23 mouse cellular contexts compared by ENCODE assay signal in the genomic region with DNA sequence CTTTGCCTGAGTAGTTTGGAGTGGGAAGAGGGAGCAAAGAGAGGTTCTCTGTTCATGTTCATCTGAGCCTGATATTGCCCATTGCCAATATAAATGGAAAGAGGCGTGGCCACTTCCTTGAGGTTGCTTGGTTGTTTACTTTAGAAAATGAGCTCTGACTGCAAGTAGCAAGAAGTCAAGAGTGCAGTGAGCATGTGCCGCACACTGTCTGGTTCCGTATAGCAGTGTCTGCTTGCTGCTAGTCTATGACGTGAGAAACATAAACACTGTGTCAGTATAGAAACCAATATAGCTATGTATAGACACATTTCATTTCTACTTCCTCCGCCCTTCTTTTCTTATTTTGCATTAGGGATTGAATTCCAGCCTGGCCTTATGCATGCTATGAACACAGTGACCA.
DNase-seq lines count a peak whose midpoint lies in the region; ATAC-seq and TF ChIP-seq lines count a peak whose summit lies in the region.
"Had no signal": no experiment of that assay in that cellular context is flagged by ENCODE, and none has a peak within 500 bp of the region (broad histone marks: within the 10 kb centered on the region; RNA-seq: fewer than 3 reads in every experiment).

No protein-coding gene starts in this region.

- H3K36me3 ChIP-seq in intestine, embryonic 16.5 days (ENCODE audit: control insufficient read depth, insufficient read depth, low read length), result no peaks in the 10 kb centered on the region
- 0 out of 2 replicates have a peak, but pooled peaks cover 2% of the 10 kb centered on the region for H3K36me3 ChIP-seq in intestine, postnatal 0 days (ENCODE audit: control insufficient read depth, insufficient read depth)
- H3K36me3 ChIP-seq in lung, embryonic 14.5 days (ENCODE audit: insufficient read depth), result no peaks in the 10 kb centered on the region
- H3K36me3 ChIP-seq: forebrain, embryonic 10.5 days; heart, embryonic 10.5 days; heart, embryonic 13.5 days; hindbrain, embryonic 12.5 days; hindbrain, embryonic 15.5 days had no signal

- peak; percentile 52 for DNase-seq in lung, embryonic 14.5 days
- no peak for DNase-seq in lung, adult 18-20 months
- DNase-seq in lung, postnatal 36 days, result peak; percentile 7
- DNase-seq in lung, postnatal 25 days (ENCODE audit: low spot score), result no peak
- DNase-seq: adrenal gland, adult 8-10 months; adrenal gland, postnatal 25 days; cerebellum, adult 11-12 months; cerebellum, adult 8-10 months; cerebellum, postnatal 10 days; gastrocnemius, postnatal 10 days; gastrocnemius, postnatal 36 days; heart, adult 2 months; heart, postnatal 14 days had no signal

- H3K27ac ChIP-seq in intestine, embryonic 16.5 days (ENCODE audit: low read length), result no peak overlapping the region
- H3K27ac ChIP-seq in intestine, postnatal 0 days (ENCODE audit: low read depth, low read length), result no peak overlapping the region
- no peak overlapping the region for H3K27ac ChIP-seq in lung, embryonic 14.5 days (ENCODE audit: low read depth)
- H3K27ac ChIP-seq: forebrain, embryonic 10.5 days; forebrain, embryonic 13.5 days; heart, adult 2 months; heart, embryonic 10.5 days; heart, embryonic 13.5 days; hindbrain, embryonic 12.5 days; hindbrain, embryonic 15.5 days had no signal

- no peak overlapping the region for H3K4me2 ChIP-seq in intestine, embryonic 16.5 days (ENCODE audit: low read depth, low read length)
- H3K4me2 ChIP-seq in intestine, postnatal 0 days (replicated peaks; ENCODE audit: low read depth), result no peak overlapping the region
- H3K4me2 ChIP-seq in lung, embryonic 14.5 days, result no peak overlapping the region
- H3K4me2 ChIP-seq: forebrain, embryonic 13.5 days; heart, embryonic 13.5 days; hindbrain, embryonic 12.5 days; hindbrain, embryonic 15.5 days had no signal

- 60% methylated on average over 5 of the region's 5 CpGs for WGBS in intestine, embryonic 16.5 days
- WGBS in intestine, postnatal 0 days, result 42% methylated on average over 5 of the region's 5 CpGs
- 38% methylated on average over 5 of the region's 5 CpGs for WGBS in lung, embryonic 14.5 days

- H3K4me3 ChIP-seq in intestine, embryonic 16.5 days (ENCODE audit: low read length), result no peak overlapping the region
- H3K4me3 ChIP-seq in intestine, postnatal 0 days (ENCODE audit: low read depth, low read length), result no peak overlapping the region
- H3K4me3 ChIP-seq in lung, embryonic 14.5 days (ENCODE audit: low read depth, low read length), result no peak overlapping the region
- H3K4me3 ChIP-seq: forebrain, embryonic 10.5 days; forebrain, embryonic 13.5 days; heart, adult 2 months; heart, embryonic 10.5 days; heart, embryonic 13.5 days; hindbrain, embryonic 12.5 days; hindbrain, embryonic 15.5 days had no signal

- ATAC-seq in intestine, embryonic 16.5 days, result 0 out of 2 replicates have a peak, but pooled peaks have one; percentile 23
- no peak for ATAC-seq in intestine, postnatal 0 days
- peak; percentile 80; the same call in 1 of the 2 replicates for ATAC-seq in lung, embryonic 14.5 days (ENCODE audit: insufficient read depth)
- ATAC-seq: activated CD4-positive, CD25-positive, alpha-beta regulatory T cell, adult 4 months; forebrain, embryonic 13.5 days; forebrain, embryonic 16.5 days had no signal

- H3K27me3 ChIP-seq in intestine, embryonic 16.5 days (replicated peaks; ENCODE audit: control insufficient read depth, insufficient read depth, low read length), result no peaks in the 10 kb centered on the region
- no peaks in the 10 kb centered on the region for H3K27me3 ChIP-seq in intestine, postnatal 0 days (replicated peaks; ENCODE audit: control insufficient read depth, insufficient read depth, low read length)
- no peaks in the 10 kb centered on the region for H3K27me3 ChIP-seq in lung, embryonic 14.5 days (ENCODE audit: insufficient read depth, low read length)
- H3K27me3 ChIP-seq: forebrain, embryonic 13.5 days; heart, embryonic 13.5 days; hindbrain, embryonic 12.5 days; hindbrain, embryonic 15.5 days had no signal

- H3K9me3 ChIP-seq in intestine, embryonic 16.5 days (ENCODE audit: control insufficient read depth, low read length), result no peaks in the 10 kb centered on the region
- no peaks in the 10 kb centered on the region for H3K9me3 ChIP-seq in intestine, postnatal 0 days (ENCODE audit: control insufficient read depth)
- H3K9me3 ChIP-seq in lung, embryonic 14.5 days (ENCODE audit: low read depth, low read length), result no peaks in the 10 kb centered on the region
- H3K9me3 ChIP-seq: forebrain, embryonic 10.5 days; forebrain, embryonic 13.5 days; heart, embryonic 10.5 days; heart, embryonic 13.5 days; hindbrain, embryonic 12.5 days; hindbrain, embryonic 15.5 days had no signal

- H3K9ac ChIP-seq in intestine, embryonic 16.5 days (ENCODE audit: low read depth, low read length), result no peak overlapping the region
- H3K9ac ChIP-seq in intestine, postnatal 0 days (ENCODE audit: low read depth, low read length), result no peak overlapping the region
- no peak overlapping the region for H3K9ac ChIP-seq in lung, embryonic 14.5 days
- H3K9ac ChIP-seq: forebrain, embryonic 13.5 days; heart, embryonic 13.5 days; hindbrain, embryonic 12.5 days; hindbrain, embryonic 15.5 days had no signal

- TF ChIP-seq CTCF in intestine, postnatal 0 days (IDR thresholded peaks at IDR 0.05; ENCODE audit: low read depth), result no peak
- no peak for TF ChIP-seq CTCF in lung, embryonic 14.5 days (IDR thresholded peaks at IDR 0.05; ENCODE audit: low read depth)

- H3K4me1 ChIP-seq in intestine, embryonic 16.5 days (ENCODE audit: control insufficient read depth, insufficient read depth, low read length), result no peaks in the 10 kb centered on the region
- no peaks in the 10 kb centered on the region for H3K4me1 ChIP-seq in intestine, postnatal 0 days (replicated peaks; ENCODE audit: control insufficient read depth, insufficient read depth, low read length)
- no peaks in the 10 kb centered on the region for H3K4me1 ChIP-seq in lung, embryonic 14.5 days (ENCODE audit: insufficient read depth)
- H3K4me1 ChIP-seq: heart, embryonic 10.5 days; heart, embryonic 13.5 days had no signal

Comparison
In these comparisons a context has a peak if more than half of its experiments do, and no peak if none do; other contexts are left out.
1. DNase-seq: peak in lung, embryonic 14.5 days (single experiment) and lung, postnatal 36 days (single experiment); none in lung, adult 18-20 months (0 of 2) and lung, postnatal 25 days (single experiment).